Mouse (Mus musculus): Measurements from ENCODE around the gene Sgcd. TPM values are rescaled to one million over a fixed set of nuclear protein-coding genes. Genes with fewer than 3 reads are reported as not detected.
A peak's percentile ranks its signal among the peaks of the same experiment; 100 is the strongest.

Sgcd gene
- total RNA-seq, 2 experiments from 2014 or later, result 14.1 to 16.8 TPM

- DNase-seq (ENCODE audit: low spot score in 2 of 2), result peak in 1 of 2 experiments; percentile 5
- intact Hi-C loops (cut with DNase I), result no loop called here
Observed at GRCm38 (mm10) chr11:47093296-47093912, 895.4 kb downstream of the Sgcd start.

- intact Hi-C loops (cut with DNase I), result no loop called here
- DNase-seq (ENCODE audit: low spot score in 2 of 2), result no peak
Observed at GRCm38 (mm10) chr11:47082517-47082916, 906.3 kb downstream of the Sgcd start.

GRCm38 (mm10) chr11:47073538-47073937 lies 915.2 kb downstream of the Sgcd start:
- no peak for DNase-seq (ENCODE audit: low spot score in 2 of 2)
- intact Hi-C loops (cut with DNase I), result no loop called here

DNA sequence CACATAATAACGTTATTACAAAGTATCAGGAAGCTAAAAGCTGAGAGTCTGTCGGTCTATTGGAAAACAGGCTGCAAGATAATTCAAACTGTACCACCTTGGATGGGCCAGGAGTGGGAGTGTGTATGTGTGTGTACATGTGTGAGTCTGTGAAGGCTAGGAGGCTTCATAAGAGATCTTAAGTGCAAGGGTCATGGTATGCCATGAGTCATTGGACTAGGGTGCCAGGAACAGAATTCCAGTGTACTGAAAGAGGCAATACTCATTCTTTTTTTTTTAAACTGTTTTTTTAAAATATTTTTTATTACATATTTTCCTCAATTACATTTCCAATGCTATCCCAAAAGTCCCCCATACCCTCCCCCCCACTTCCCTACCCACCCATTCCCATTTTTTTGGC lies 917.6 kb downstream of the Sgcd start:
- intact Hi-C loops (cut with DNase I), result no loop called here
- DNase-seq (ENCODE audit: low spot score in 2 of 2), result no peak

DNA sequence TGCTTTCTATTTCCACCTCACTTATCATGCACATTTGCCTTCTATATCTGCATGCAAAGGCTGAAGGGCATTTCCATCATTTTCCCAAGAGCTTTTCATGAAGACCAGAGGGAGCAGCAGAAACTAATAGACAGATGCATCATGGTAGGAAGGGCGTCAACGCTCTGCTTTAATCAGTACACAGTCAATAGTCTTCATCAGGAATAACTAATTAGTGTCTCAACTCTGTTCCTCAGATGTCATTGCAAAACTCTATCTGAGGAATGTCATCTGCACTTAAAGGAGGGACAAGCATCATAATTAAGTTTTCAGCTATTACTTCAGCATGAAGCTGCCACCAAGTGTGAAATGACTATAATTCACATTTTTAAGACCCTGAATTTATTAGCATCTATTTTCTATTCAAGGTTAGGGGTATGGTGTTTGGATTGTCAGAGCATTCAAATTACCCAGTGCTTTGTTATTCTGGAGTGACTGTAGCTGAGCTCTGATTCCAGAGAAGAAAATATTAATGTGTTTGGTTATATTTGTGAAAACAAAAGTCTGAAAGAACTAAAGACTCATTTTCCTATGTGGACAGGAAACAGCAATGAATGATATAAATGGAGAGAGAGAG lies 918.9 kb downstream of the Sgcd start:
- intact Hi-C loops (cut with DNase I), result no loop called here
- DNase-seq (ENCODE audit: low spot score in 2 of 2), result no peak

DNA sequence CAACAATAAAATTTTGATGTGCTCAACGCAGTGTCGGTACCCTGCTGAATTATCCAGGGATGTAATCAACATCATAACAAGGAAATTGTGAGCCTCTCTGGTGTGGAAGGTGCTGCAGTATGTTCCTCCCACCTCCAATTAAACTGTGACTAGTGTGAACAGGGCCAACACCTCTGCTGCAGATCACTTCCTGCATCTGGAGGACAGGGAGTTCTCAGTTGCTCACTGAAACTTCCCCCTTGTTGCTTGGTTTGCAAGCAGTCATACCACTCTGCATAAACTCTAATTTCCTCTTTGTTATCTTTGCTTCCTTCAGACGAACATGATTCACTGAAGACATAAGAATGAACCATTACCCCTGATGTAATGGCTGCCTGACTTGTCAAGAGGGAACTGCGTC lies 925.1 kb downstream of the Sgcd start:
- no peak for DNase-seq (ENCODE audit: low spot score in 2 of 2)
- intact Hi-C loops (cut with DNase I), result no loop called here

- DNase-seq (ENCODE audit: low spot score in 2 of 2), result no peak
- intact Hi-C loops (cut with DNase I), result no loop called here
Observed at GRCm38 (mm10) chr11:47050390-47050789, 938.4 kb downstream of the Sgcd start.

GRCm38 (mm10) chr11:47049756-47050155 lies 939.0 kb downstream of the Sgcd start:
- DNase-seq (ENCODE audit: low spot score in 2 of 2), result no peak
- intact Hi-C loops (cut with DNase I), result no loop called here

DNA sequence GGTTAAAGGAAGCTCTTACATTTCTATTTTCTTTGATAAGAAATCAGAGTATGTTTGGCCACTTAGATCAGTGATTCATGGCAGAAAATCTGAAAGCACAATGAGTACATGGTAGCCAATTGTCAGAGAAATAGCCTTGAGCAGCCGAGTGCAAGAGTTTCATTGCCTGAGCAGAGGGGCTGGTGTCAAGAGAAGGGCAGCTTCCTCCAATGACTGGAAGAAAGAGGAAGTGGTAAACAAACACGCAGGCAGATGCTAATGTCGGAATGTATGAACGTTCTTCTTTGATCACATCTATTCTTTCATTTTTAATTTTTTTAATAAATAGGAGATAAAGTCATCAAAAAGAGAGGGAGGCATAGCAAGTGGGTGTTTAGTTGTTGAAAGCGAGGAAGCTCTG lies 956.5 kb downstream of the Sgcd start:
- intact Hi-C loops (cut with DNase I), result no loop called here

DNA sequence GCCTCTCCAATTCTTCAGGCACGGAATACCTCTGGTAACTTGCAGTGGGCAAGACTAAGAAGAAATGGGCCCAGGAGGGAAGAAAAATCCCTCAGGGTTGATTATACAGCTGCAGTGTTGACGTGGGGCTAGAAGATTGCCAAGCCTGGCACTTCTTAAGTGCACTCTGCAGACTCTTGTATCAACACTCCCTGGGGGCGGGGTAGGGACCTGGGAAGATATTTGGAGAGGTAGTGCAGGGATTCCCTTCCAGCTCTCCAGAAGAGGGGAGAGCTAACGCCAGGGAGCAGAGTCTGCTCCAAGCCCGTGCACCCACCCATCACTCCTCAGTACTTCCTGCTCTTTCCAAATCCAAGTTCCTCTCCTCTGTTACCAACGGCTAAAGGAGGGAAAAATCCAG lies 967.9 kb downstream of the Sgcd start:
- intact Hi-C loops (cut with DNase I), result no loop called here
- no peak for DNase-seq (ENCODE audit: low spot score in 2 of 2)

More for the DNA sequence above, 956.5 kb downstream of the Sgcd start:
- no peak for DNase-seq (ENCODE audit: low spot score in 2 of 2)

DNA sequence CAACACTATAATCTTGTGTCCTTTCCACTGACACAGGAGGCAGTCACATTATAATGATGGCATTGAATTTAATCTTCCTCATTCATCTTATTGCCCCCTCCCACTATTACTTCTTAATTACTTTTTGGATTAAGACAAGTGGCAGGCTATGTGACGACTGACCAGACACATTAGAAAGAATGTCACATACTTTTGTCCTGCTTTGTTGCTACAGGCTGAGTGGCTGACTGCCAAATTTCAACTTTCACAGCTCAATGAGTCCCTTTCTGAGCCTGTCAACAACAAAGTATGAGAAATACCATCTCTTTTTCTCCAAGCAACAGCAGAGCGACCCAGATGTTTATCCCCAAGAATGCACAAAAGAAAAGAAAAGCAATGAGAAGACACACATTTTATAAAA lies 970.6 kb downstream of the Sgcd start:
- no peak for DNase-seq (ENCODE audit: low spot score in 2 of 2)
- intact Hi-C loops (cut with DNase I), result no loop called here

- no peak for DNase-seq (ENCODE audit: low spot score in 2 of 2)
- intact Hi-C loops (cut with DNase I), result no loop called here
Observed at GRCm38 (mm10) chr11:47015683-47016082, 973.1 kb downstream of the Sgcd start.

DNA sequence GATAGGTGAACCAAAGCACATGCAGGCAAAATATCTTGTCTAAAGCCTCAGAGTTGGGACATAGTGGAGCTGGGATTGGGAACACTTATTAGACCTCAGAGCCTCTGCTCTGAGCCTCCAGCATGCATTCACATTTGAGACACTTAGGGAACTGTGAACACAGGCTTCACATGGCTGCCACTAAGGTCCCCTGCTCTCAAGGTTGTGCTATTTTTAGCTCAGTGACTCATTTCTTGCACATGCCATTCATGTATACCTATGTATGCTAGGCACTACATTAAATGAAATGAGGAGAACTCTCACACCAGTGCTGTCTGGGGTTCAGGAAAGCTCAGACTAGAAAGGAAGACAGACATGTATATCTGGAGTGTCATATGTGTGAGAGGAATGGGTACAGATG lies 974.5 kb downstream of the Sgcd start:
- intact Hi-C loops (cut with DNase I), result no loop called here
- no peak for DNase-seq (ENCODE audit: low spot score in 2 of 2)

DNA sequence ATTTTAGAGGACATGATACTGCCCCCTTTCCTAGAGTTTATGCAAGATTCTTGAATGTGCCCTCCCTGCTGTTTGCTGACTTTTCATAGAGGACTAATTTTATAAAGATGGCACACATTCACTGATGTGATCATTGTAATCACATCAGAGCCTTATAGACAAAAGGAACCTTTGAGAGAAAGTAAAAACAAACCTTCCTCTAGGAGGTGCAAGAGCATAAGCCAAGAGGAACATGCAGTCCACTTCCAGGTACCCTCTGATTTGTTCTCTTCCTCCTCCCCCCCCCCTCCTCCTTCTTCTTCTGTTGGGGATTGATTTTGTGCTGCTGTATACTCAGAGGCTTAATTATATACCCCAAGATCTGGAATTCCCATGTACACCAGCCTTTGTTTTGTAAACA lies 978.6 kb downstream of the Sgcd start:
- intact Hi-C loops (cut with DNase I), result no loop called here
- no peak for DNase-seq (ENCODE audit: low spot score in 2 of 2)

- intact Hi-C loops (cut with DNase I), result no loop called here
- no peak for DNase-seq (ENCODE audit: low spot score in 2 of 2)
Observed at GRCm38 (mm10) chr11:47005301-47005875, 983.4 kb downstream of the Sgcd start.

DNA sequence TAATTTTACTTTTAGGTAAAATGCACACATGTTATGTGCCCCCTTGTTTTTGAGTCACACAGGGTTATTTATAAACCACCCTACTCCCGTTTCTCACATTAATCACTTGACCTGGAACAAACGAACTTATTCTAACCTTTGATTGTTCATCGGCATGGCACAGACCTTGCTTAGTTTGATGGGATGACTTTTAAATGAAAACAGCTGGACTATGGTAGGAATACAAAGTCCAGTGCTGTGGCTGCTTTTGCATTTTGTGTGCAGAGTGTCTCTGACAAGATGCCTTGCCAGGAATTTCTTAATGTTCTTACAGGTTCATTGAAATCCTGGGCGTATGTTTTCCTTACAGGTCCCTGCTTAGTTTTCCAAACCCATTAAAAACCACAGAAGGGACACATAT lies 1049.5 kb downstream of the Sgcd start:
- intact Hi-C loops (cut with DNase I), result no loop called here
- DNase-seq (ENCODE audit: low spot score in 2 of 2), result no peak

GRCm38 (mm10) chr11:46924946-46925345 lies 1063.8 kb downstream of the Sgcd start:
- DNase-seq (ENCODE audit: low spot score in 2 of 2), result no peak
- intact Hi-C loops (cut with DNase I), result loop anchor here (10.0 kb wide), 1 partner anchor 1850 kb away; no protein-coding TSS in a partner anchor

DNA sequence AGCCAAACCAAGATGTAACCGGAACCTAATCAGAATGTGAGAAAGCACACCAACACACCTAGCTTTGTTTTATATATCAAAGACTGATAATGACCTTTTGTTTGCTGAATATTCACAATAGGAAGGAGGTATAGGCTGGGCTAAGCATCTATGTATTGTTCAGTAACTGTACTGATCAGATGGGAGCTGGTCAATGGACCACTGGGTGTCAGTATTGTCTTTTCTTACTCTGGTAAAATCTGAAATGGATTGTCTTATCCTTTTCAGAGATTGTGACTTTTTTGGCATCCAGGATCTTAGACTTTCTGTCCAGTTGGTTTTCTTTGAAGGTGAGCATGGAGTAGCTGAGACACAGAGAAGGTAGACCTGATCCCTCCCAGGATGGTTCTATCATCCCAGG lies 1068.5 kb downstream of the Sgcd start:
- intact Hi-C loops (cut with DNase I), result loop anchor here (10.0 kb wide), 1 partner anchor 1855 kb away; no protein-coding TSS in a partner anchor
- DNase-seq (ENCODE audit: low spot score in 2 of 2), result peak; percentile 18 to 30

DNA sequence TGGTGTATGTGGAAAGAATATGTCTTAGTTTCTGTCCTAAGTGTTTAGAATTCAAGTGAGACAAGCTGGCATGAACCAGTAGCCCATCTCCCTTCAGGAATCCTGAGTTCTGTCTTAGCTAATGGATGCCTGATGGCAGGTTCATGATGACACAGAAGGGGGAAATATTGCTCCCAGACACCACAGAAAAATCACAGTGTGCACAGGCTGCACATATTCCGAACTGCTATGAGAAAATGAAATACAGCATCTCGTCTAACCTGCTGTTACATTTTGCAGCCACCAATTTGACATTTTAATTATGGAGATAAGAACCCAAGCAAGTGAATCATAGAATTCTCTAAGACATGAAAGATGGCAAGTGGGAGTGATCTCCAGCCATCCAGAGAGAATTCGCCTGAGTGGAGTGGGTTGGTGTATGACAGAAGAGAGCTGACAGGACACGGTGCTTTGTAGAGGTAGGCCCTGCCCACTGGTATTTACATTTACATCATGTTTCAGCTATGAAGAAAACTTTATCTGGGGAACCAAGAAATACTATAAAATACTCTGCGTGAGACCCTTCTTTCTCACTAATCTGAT lies 1076.0 kb downstream of the Sgcd start:
- peak in 1 of 2 experiments; percentile 10 for DNase-seq (ENCODE audit: low spot score in 2 of 2)

DNA sequence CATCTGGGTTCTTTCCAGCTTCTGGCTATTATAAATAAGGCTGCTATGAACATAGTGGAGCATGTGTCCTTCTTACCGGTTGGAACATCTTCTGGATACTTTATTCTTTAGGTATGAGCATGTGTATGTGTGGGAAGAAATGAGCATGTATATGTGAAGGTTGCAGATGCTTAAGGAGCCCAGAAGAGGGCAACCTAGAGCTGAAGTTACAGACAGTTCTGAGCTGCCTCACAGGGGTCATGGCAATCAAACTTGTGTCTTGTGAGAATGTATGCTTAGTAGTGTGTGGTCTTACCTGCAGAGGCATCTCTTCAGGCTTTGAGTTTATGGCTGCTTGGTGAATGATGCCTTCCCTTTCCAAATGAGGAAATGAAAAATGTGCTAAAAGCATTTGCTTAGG lies 1084.5 kb downstream of the Sgcd start:
- DNase-seq (ENCODE audit: low spot score in 2 of 2), result no peak
- intact Hi-C loops (cut with DNase I), result no loop called here

More for the DNA sequence above, 1076.0 kb downstream of the Sgcd start:
- intact Hi-C loops (cut with DNase I), result no loop called here

GRCm38 (mm10) chr11:46889093-46889492 lies 1099.7 kb downstream of the Sgcd start:
- intact Hi-C loops (cut with DNase I), result no loop called here
- no peak for DNase-seq (ENCODE audit: low spot score in 2 of 2)
